Comparison of ENCODE assay signal across 9 mouse cellular contexts in genomic region chr2:109931978-109932780, GRCm38 (mm10). TPM values are rescaled to one million over a fixed set of nuclear protein-coding genes. Genes with fewer than 3 reads are reported as not detected.
DNase-seq lines count a peak whose midpoint lies in the region; ATAC-seq and TF ChIP-seq lines count a peak whose summit lies in the region.
"Had no signal": no experiment of that assay in that cellular context is flagged by ENCODE, and none has a peak within 500 bp of the region (broad histone marks: within the 10 kb centered on the region; RNA-seq: fewer than 3 reads in every experiment).

No protein-coding gene starts in this region.

- H3K9me3 ChIP-seq in heart, embryonic 11.5 days (replicated peaks; ENCODE audit: control insufficient read depth, low read length) = no peaks in the 10 kb centered on the region
- no peaks in the 10 kb centered on the region for H3K9me3 ChIP-seq in embryonic facial prominence, embryonic 14.5 days (ENCODE audit: control insufficient read depth, low read length)
- H3K9me3 ChIP-seq in neural tube, embryonic 11.5 days (ENCODE audit: control insufficient read depth, low read length) = no peaks in the 10 kb centered on the region

- ATAC-seq in heart, embryonic 11.5 days (replicated peaks; ENCODE audit: insufficient number of reproducible peaks, low FRiP score, low TSS enrichment) = no peak
- peak; percentile 24 for ATAC-seq in embryonic facial prominence, embryonic 14.5 days (ENCODE audit: low read depth)
- no peak for ATAC-seq in neural tube, embryonic 11.5 days (ENCODE audit: insufficient read depth, low FRiP score, low TSS enrichment)

- no peaks in the 10 kb centered on the region for H3K36me3 ChIP-seq in heart, embryonic 11.5 days (ENCODE audit: control insufficient read depth, insufficient read depth, low read length)
- peaks cover 4% of the 10 kb centered on the region; the same call in 1 of the 2 replicates for H3K36me3 ChIP-seq in heart, adult 2 months (ENCODE audit: control insufficient read depth, insufficient read depth, low read length)
- H3K36me3 ChIP-seq in embryonic facial prominence, embryonic 14.5 days (ENCODE audit: control insufficient read depth, insufficient read depth, low read length) = peaks cover 11% of the 10 kb centered on the region; the same call in 1 of the 2 replicates
- H3K36me3 ChIP-seq in neural tube, embryonic 11.5 days (ENCODE audit: control insufficient read depth, insufficient read depth, low read length) = no peaks in the 10 kb centered on the region

- 0 out of 2 replicates have a peak overlapping the region, but pooled peaks have one; percentile 41 for H3K27ac ChIP-seq in heart, embryonic 11.5 days (ENCODE audit: low read depth, low read length)
- no peak overlapping the region for H3K27ac ChIP-seq in heart, adult 2 months
- no peak overlapping the region; the same call in 1 of the 2 replicates for H3K27ac ChIP-seq in embryonic facial prominence, embryonic 14.5 days (replicated peaks; ENCODE audit: low read depth, low read length)
- H3K27ac ChIP-seq in neural tube, embryonic 11.5 days (ENCODE audit: low read depth, low read length) = no peak overlapping the region

- no peak for TF ChIP-seq CTCF in heart, adult 2 months (IDR thresholded peaks at IDR 0.05)

- H3K27me3 ChIP-seq in heart, embryonic 11.5 days (ENCODE audit: control insufficient read depth, insufficient read depth, low read length) = no peaks in the 10 kb centered on the region
- H3K27me3 ChIP-seq in heart, adult 2 months (ENCODE audit: control insufficient read depth, insufficient read depth, low read length) = no peaks in the 10 kb centered on the region
- H3K27me3 ChIP-seq in embryonic facial prominence, embryonic 14.5 days (replicated peaks; ENCODE audit: control insufficient read depth, insufficient read depth, low read length) = no peaks in the 10 kb centered on the region
- H3K27me3 ChIP-seq in neural tube, embryonic 11.5 days (ENCODE audit: control insufficient read depth, insufficient read depth, low read length) = no peaks in the 10 kb centered on the region

- DNase-seq in heart, adult 2 months = no peak
- peak; percentile 45 for DNase-seq in embryonic facial prominence, embryonic 14.5 days (ENCODE audit: low spot score)
- DNase-seq in kidney, postnatal 25 days = peak; percentile 65 to 80
- DNase-seq in neural tube, embryonic 11.5 days (ENCODE audit: low spot score) = peak; percentile 23
- no peak for DNase-seq in T-cell, adult 2 months (ENCODE audit: low spot score)
- no peak for DNase-seq in cerebellum, postnatal 25 days
- DNase-seq in adrenal gland, adult 2 months = no peak
- DNase-seq: lung, postnatal 10 days had no signal

- H3K79me2 ChIP-seq in heart, adult 2 months (replicated peaks; ENCODE audit: control insufficient read depth, insufficient read depth, low read length) = peaks cover 4% of the 10 kb centered on the region; the same call in 1 of the 2 replicates

- intact Hi-C loops in heart, adult 2 months (cut with DNase I) = no loop called here

- WGBS in heart, embryonic 11.5 days (ENCODE audit: insufficient replicate concordance) = 57% methylated on average over 13 of the region's 13 CpGs
- 48% methylated on average over 13 of the region's 13 CpGs for WGBS in heart, adult 2 months
- WGBS in embryonic facial prominence, embryonic 14.5 days = 22% methylated on average over 13 of the region's 13 CpGs
- WGBS in neural tube, embryonic 11.5 days = 45% methylated on average over 13 of the region's 13 CpGs

- H3K9ac ChIP-seq in heart, embryonic 11.5 days (ENCODE audit: low read depth, low read length) = no peak overlapping the region
- no peak overlapping the region for H3K9ac ChIP-seq in heart, adult 2 months (ENCODE audit: low read depth, low read length)
- H3K9ac ChIP-seq in embryonic facial prominence, embryonic 14.5 days (ENCODE audit: low read depth, low read length) = no peak overlapping the region
- H3K9ac ChIP-seq in neural tube, embryonic 11.5 days (ENCODE audit: low read length) = no peak overlapping the region

- no peak overlapping the region for H3K4me3 ChIP-seq in heart, embryonic 11.5 days (ENCODE audit: low read depth, low read length)
- H3K4me3 ChIP-seq in heart, adult 2 months = no peak overlapping the region
- no peak overlapping the region for H3K4me3 ChIP-seq in embryonic facial prominence, embryonic 14.5 days (ENCODE audit: low read depth, low read length)
- H3K4me3 ChIP-seq in neural tube, embryonic 11.5 days (ENCODE audit: low read depth, low read length) = no peak overlapping the region

- H3K4me1 ChIP-seq in heart, embryonic 11.5 days (ENCODE audit: control insufficient read depth, insufficient read depth, low read length) = peaks cover 39% of the 10 kb centered on the region
- H3K4me1 ChIP-seq in heart, adult 2 months (ENCODE audit: control insufficient read depth, insufficient read depth, low read length) = peaks cover 1% of the 10 kb centered on the region
- peaks cover 18% of the 10 kb centered on the region for H3K4me1 ChIP-seq in embryonic facial prominence, embryonic 14.5 days (ENCODE audit: control insufficient read depth, insufficient read depth, low read length)
- peaks cover 35% of the 10 kb centered on the region for H3K4me1 ChIP-seq in neural tube, embryonic 11.5 days (ENCODE audit: control insufficient read depth, insufficient read depth, low read length)

- peak overlapping the region; percentile 36 for H3K4me2 ChIP-seq in heart, embryonic 11.5 days
- H3K4me2 ChIP-seq in embryonic facial prominence, embryonic 14.5 days (ENCODE audit: low read depth, low read length) = peak overlapping the region; percentile 40
- H3K4me2 ChIP-seq in neural tube, embryonic 11.5 days (ENCODE audit: low read depth) = 0 out of 2 replicates have a peak overlapping the region, but pooled peaks have one; percentile 5

- no peak for TF ChIP-seq POLR2A in heart, adult 2 months (IDR thresholded peaks at IDR 0.05; ENCODE audit: insufficient read depth, low read depth, low read length)

- TF ChIP-seq EP300 in heart, adult 2 months (IDR thresholded peaks at IDR 0.05; ENCODE audit: insufficient read depth, low read depth, low read length) = no peak

RNA-seq across cellular contexts. Expression of gene Lgr4, which starts 14.7 kb away (rescaled TPM):
- polyA plus RNA-seq in heart, embryonic 11.5 days (2014; fragmentation: Nextera tagmentation; extraction: Ambion mirVana) = 12.9 and 14.0 TPM in 2 replicates
- total RNA-seq in heart, adult 2 months (2021) = 10 to 100 TPM; 22.1 to 23.7 TPM
- 13.5 and 22.7 TPM in 2 replicates for polyA plus RNA-seq in heart, adult 2 months (2012; rRNA removed)
- 24.6 and 25.0 TPM in 2 replicates for polyA plus RNA-seq in embryonic facial prominence, embryonic 14.5 days (2014; fragmentation: Nextera tagmentation; extraction: Ambion mirVana)
- 19.7 and 21.1 TPM in 2 replicates for polyA plus RNA-seq in neural tube, embryonic 11.5 days (2014; fragmentation: Nextera tagmentation; extraction: Ambion mirVana)
- total RNA-seq in adrenal gland, adult 2 months (2021) = 100 to 1,000 TPM; 123 to 227 TPM
- 27.7 and 57.6 TPM in 2 replicates for polyA plus RNA-seq in adrenal gland, adult 2 months (2012; rRNA removed)

RNA-seq across cellular contexts. Expression of gene Lin7c, which starts 41.5 kb away (rescaled TPM):
- polyA plus RNA-seq in heart, embryonic 11.5 days (2014; fragmentation: Nextera tagmentation; extraction: Ambion mirVana) = 40.7 and 54.2 TPM in 2 replicates
- 10 to 100 TPM; 43.3 to 43.6 TPM for total RNA-seq in heart, adult 2 months (2021)
- polyA plus RNA-seq in heart, adult 2 months (2012; rRNA removed) = 6.9 and 15.6 TPM in 2 replicates
- polyA plus RNA-seq in embryonic facial prominence, embryonic 14.5 days (2014; fragmentation: Nextera tagmentation; extraction: Ambion mirVana) = 61.9 and 62.6 TPM in 2 replicates
- 136 and 146 TPM in 2 replicates for polyA plus RNA-seq in neural tube, embryonic 11.5 days (2014; fragmentation: Nextera tagmentation; extraction: Ambion mirVana)
- total RNA-seq in adrenal gland, adult 2 months (2021) = 10 to 100 TPM; 79.3 to 89.4 TPM
- polyA plus RNA-seq in adrenal gland, adult 2 months (2012; rRNA removed) = 2.6 and 4.2 TPM in 2 replicates

Comparison
In these comparisons a context has a peak if more than half of its experiments do, and no peak if none do; other contexts are left out.
1. DNase-seq: peak in embryonic facial prominence, embryonic 14.5 days (single experiment), kidney, postnatal 25 days (2 of 2) and neural tube, embryonic 11.5 days (single experiment); none in heart, adult 2 months (0 of 2), T-cell, adult 2 months (single experiment), cerebellum, postnatal 25 days (0 of 2) and adrenal gland, adult 2 months (single experiment).
2. Peak in every context shown above with its lines, with median percentiles within 50 percentile points of each other: H3K4me2 ChIP-seq.